7 mouse cellular contexts compared by ENCODE assay signal in genomic region chr11:95366280-95366897, GRCm38 (mm10). TPM values are rescaled to one million over a fixed set of nuclear protein-coding genes. Genes with fewer than 3 reads are reported as not detected.
DNase-seq lines count a peak whose midpoint lies in the region; ATAC-seq and TF ChIP-seq lines count a peak whose summit lies in the region.

No protein-coding gene starts in this region.

- ATAC-seq in limb, embryonic 12.5 days (ENCODE audit: insufficient number of reproducible peaks, insufficient read depth, low FRiP score, low TSS enrichment, low read depth): no peak
- ATAC-seq in granulocyte monocyte progenitor cell, adult 5-6 weeks (replicated peaks; ENCODE audit: poor library complexity, severe bottlenecking): peak; percentile 12; the same call in 1 of the 2 replicates
- ATAC-seq in kidney, postnatal 0 days (replicated peaks; ENCODE audit: low FRiP score, low read depth): no peak
- ATAC-seq in stomach, embryonic 16.5 days (ENCODE audit: insufficient read depth, low FRiP score): 0 out of 2 replicates have a peak, but pooled peaks have one; percentile 3

- 0 out of 2 replicates have a peak, but pooled peaks cover 4% of the 10 kb centered on the region for H3K4me1 ChIP-seq in limb, embryonic 12.5 days (replicated peaks)
- peaks cover 6% of the 10 kb centered on the region; the same call in 1 of the 2 replicates for H3K4me1 ChIP-seq in limb, embryonic 10.5 days
- 0 out of 2 replicates have a peak, but pooled peaks cover 14% of the 10 kb centered on the region for H3K4me1 ChIP-seq in kidney, postnatal 0 days (replicated peaks; ENCODE audit: insufficient read depth, low read length)
- peaks cover 61% of the 10 kb centered on the region for H3K4me1 ChIP-seq in stomach, embryonic 16.5 days (ENCODE audit: control insufficient read depth, insufficient read depth, low read length)

- no peak overlapping the region for H3K4me3 ChIP-seq in limb, embryonic 12.5 days (replicated peaks)
- H3K4me3 ChIP-seq in limb, embryonic 10.5 days: no peak overlapping the region
- no peak overlapping the region for H3K4me3 ChIP-seq in kidney, postnatal 0 days (replicated peaks; ENCODE audit: low read depth, low read length)
- no peak overlapping the region for H3K4me3 ChIP-seq in stomach, embryonic 16.5 days (replicated peaks; ENCODE audit: low read length)

- DNase-seq in limb, embryonic 10.5 days (ENCODE audit: low spot score): no peak
- peak; percentile 44 for DNase-seq in kidney, postnatal 0 days (ENCODE audit: low spot score)
- DNase-seq in B cell, adult 2 months: no peak
- DNase-seq in right cerebral cortex, postnatal 14 days: no peak

- H3K9ac ChIP-seq in limb, embryonic 12.5 days (replicated peaks): no peak overlapping the region
- no peak overlapping the region for H3K9ac ChIP-seq in kidney, postnatal 0 days (ENCODE audit: low read depth, low read length)
- H3K9ac ChIP-seq in stomach, embryonic 16.5 days (ENCODE audit: low read length): no peak overlapping the region

- H3K27ac ChIP-seq in limb, embryonic 12.5 days: 0 out of 2 replicates have a peak overlapping the region, but pooled peaks have one; percentile 17
- H3K27ac ChIP-seq in limb, embryonic 10.5 days: no peak overlapping the region
- no peak overlapping the region for H3K27ac ChIP-seq in kidney, postnatal 0 days
- H3K27ac ChIP-seq in stomach, embryonic 16.5 days (ENCODE audit: low read length): peak overlapping the region; percentile 44

- WGBS in limb, embryonic 12.5 days: 76% methylated on average over 6 of the region's 6 CpGs
- 79% methylated on average over 6 of the region's 6 CpGs for WGBS in limb, embryonic 10.5 days
- WGBS in kidney, postnatal 0 days: 76% methylated on average over 6 of the region's 6 CpGs
- WGBS in stomach, embryonic 16.5 days: 67% methylated on average over 6 of the region's 6 CpGs

- H3K36me3 ChIP-seq in limb, embryonic 12.5 days: peaks cover 29% of the 10 kb centered on the region
- peaks cover 32% of the 10 kb centered on the region for H3K36me3 ChIP-seq in limb, embryonic 10.5 days
- no peaks in the 10 kb centered on the region for H3K36me3 ChIP-seq in kidney, postnatal 0 days (ENCODE audit: insufficient read depth, low read length)
- H3K36me3 ChIP-seq in stomach, embryonic 16.5 days (ENCODE audit: control insufficient read depth, insufficient read depth, low read length): no peaks in the 10 kb centered on the region

- no peaks in the 10 kb centered on the region for H3K27me3 ChIP-seq in limb, embryonic 12.5 days
- H3K27me3 ChIP-seq in limb, embryonic 10.5 days (ENCODE audit: low read depth, poor library complexity, severe bottlenecking): no peaks in the 10 kb centered on the region
- no peaks in the 10 kb centered on the region for H3K27me3 ChIP-seq in kidney, postnatal 0 days (ENCODE audit: insufficient read depth, low read length)
- no peaks in the 10 kb centered on the region for H3K27me3 ChIP-seq in stomach, embryonic 16.5 days (ENCODE audit: control insufficient read depth, insufficient read depth, low read length)

- no peaks in the 10 kb centered on the region for H3K9me3 ChIP-seq in limb, embryonic 12.5 days
- H3K9me3 ChIP-seq in limb, embryonic 10.5 days (replicated peaks): no peaks in the 10 kb centered on the region
- H3K9me3 ChIP-seq in kidney, postnatal 0 days (replicated peaks; ENCODE audit: low read length): no peaks in the 10 kb centered on the region
- H3K9me3 ChIP-seq in stomach, embryonic 16.5 days (replicated peaks; ENCODE audit: control insufficient read depth, low read length): no peaks in the 10 kb centered on the region

- H3K4me2 ChIP-seq in limb, embryonic 12.5 days: no peak overlapping the region
- no peak overlapping the region for H3K4me2 ChIP-seq in kidney, postnatal 0 days (ENCODE audit: low read length)
- H3K4me2 ChIP-seq in stomach, embryonic 16.5 days (ENCODE audit: low read depth, low read length): no peak overlapping the region

- TF ChIP-seq CTCF in kidney, postnatal 0 days (IDR thresholded peaks at IDR 0.05; ENCODE audit: low read depth): 0 out of 2 replicates have a peak, but pooled peaks have one; percentile 25

RNA-seq across cellular contexts. Expression of gene Slc35b1, which starts 18.1 kb away (rescaled TPM):
- polyA plus RNA-seq in limb, embryonic 12.5 days (2016; fragmentation: Nextera tagmentation; extraction: Ambion mirVana): 122 and 125 TPM in 2 replicates
- polyA plus RNA-seq in limb, embryonic 10.5 days (2016; fragmentation: Nextera tagmentation; extraction: Ambion mirVana): 128 and 132 TPM in 2 replicates
- 66.6 and 71.2 TPM in 2 replicates for total RNA-seq in granulocyte monocyte progenitor cell, adult 5-6 weeks (2014; fragmentation: Nextera tagmentation)
- total RNA-seq in granulocyte monocyte progenitor cell, adult 5-6 weeks (2017): 82.3 and 85.1 TPM in 2 replicates
- polyA plus RNA-seq in kidney, postnatal 0 days (2015; fragmentation: Nextera tagmentation; extraction: Ambion mirVana): 103 and 104 TPM in 2 replicates
- 91.7 and 98.9 TPM in 2 replicates for polyA plus RNA-seq in stomach, embryonic 16.5 days (2015; fragmentation: Nextera tagmentation; extraction: Ambion mirVana)

RNA-seq across cellular contexts. Expression of gene Fam117a, which starts 29.6 kb away (rescaled TPM):
- 19.2 and 20.9 TPM in 2 replicates for polyA plus RNA-seq in limb, embryonic 12.5 days (2016; fragmentation: Nextera tagmentation; extraction: Ambion mirVana)
- 12.8 and 15.0 TPM in 2 replicates for polyA plus RNA-seq in limb, embryonic 10.5 days (2016; fragmentation: Nextera tagmentation; extraction: Ambion mirVana)
- 127 and 147 TPM in 2 replicates for total RNA-seq in granulocyte monocyte progenitor cell, adult 5-6 weeks (2014; fragmentation: Nextera tagmentation)
- 90.2 and 90.8 TPM in 2 replicates for total RNA-seq in granulocyte monocyte progenitor cell, adult 5-6 weeks (2017)
- 8.7 and 10.0 TPM in 2 replicates for polyA plus RNA-seq in kidney, postnatal 0 days (2015; fragmentation: Nextera tagmentation; extraction: Ambion mirVana)
- 11.6 and 13.9 TPM in 2 replicates for polyA plus RNA-seq in stomach, embryonic 16.5 days (2015; fragmentation: Nextera tagmentation; extraction: Ambion mirVana)

RNA-seq across cellular contexts. Expression of gene Spop, which starts 47.5 kb away (rescaled TPM):
- 157 TPM in 2 replicates for polyA plus RNA-seq in limb, embryonic 12.5 days (2016; fragmentation: Nextera tagmentation; extraction: Ambion mirVana)
- 95.3 and 123 TPM in 2 replicates for polyA plus RNA-seq in limb, embryonic 10.5 days (2016; fragmentation: Nextera tagmentation; extraction: Ambion mirVana)
- 80.9 and 94.8 TPM in 2 replicates for total RNA-seq in granulocyte monocyte progenitor cell, adult 5-6 weeks (2014; fragmentation: Nextera tagmentation)
- 65.8 and 70.6 TPM in 2 replicates for total RNA-seq in granulocyte monocyte progenitor cell, adult 5-6 weeks (2017)
- polyA plus RNA-seq in kidney, postnatal 0 days (2015; fragmentation: Nextera tagmentation; extraction: Ambion mirVana): 77.8 and 90.8 TPM in 2 replicates
- 155 and 171 TPM in 2 replicates for polyA plus RNA-seq in stomach, embryonic 16.5 days (2015; fragmentation: Nextera tagmentation; extraction: Ambion mirVana)

RNA-seq across cellular contexts. Expression of gene Kat7, which starts 56.3 kb away (rescaled TPM):
- polyA plus RNA-seq in limb, embryonic 12.5 days (2016; fragmentation: Nextera tagmentation; extraction: Ambion mirVana): 77.7 and 79.4 TPM in 2 replicates
- polyA plus RNA-seq in limb, embryonic 10.5 days (2016; fragmentation: Nextera tagmentation; extraction: Ambion mirVana): 93.9 and 99.0 TPM in 2 replicates
- 75.0 and 78.0 TPM in 2 replicates for total RNA-seq in granulocyte monocyte progenitor cell, adult 5-6 weeks (2014; fragmentation: Nextera tagmentation)
- 71.7 and 77.2 TPM in 2 replicates for total RNA-seq in granulocyte monocyte progenitor cell, adult 5-6 weeks (2017)
- polyA plus RNA-seq in kidney, postnatal 0 days (2015; fragmentation: Nextera tagmentation; extraction: Ambion mirVana): 49.0 and 52.1 TPM in 2 replicates
- 59.3 and 66.0 TPM in 2 replicates for polyA plus RNA-seq in stomach, embryonic 16.5 days (2015; fragmentation: Nextera tagmentation; extraction: Ambion mirVana)

Comparison
In these comparisons a context has a peak if more than half of its experiments do, and no peak if none do; other contexts are left out.
1. H3K27ac ChIP-seq: peak in limb, embryonic 12.5 days (single experiment) and stomach, embryonic 16.5 days (single experiment); none in limb, embryonic 10.5 days (single experiment) and kidney, postnatal 0 days (single experiment).
2. ATAC-seq: peak in granulocyte monocyte progenitor cell, adult 5-6 weeks (single experiment) and stomach, embryonic 16.5 days (single experiment); none in limb, embryonic 12.5 days (single experiment) and kidney, postnatal 0 days (single experiment).